Mouse (Mus musculus): Measurements from ENCODE around the gene Cbfa2t3.

DNA sequence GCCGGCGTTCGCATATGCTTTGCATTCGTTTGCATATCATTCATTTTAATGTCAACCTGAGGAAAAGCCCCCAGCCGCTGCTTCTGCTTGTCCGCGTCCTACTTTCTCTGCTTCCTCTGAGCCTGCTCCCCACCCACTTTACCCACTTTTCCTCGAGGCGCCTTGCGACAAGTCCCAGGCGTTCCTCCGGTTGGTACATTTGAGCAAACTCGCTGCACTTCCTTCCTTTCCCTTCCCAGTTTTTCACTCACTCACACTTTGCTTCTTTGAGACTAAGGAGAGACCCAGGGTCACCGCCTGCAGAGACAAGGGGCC, 20.1 kb downstream of the Cbfa2t3 start:
- TF ChIP-seq CTCF (IDR thresholded peaks at IDR 0.05; ENCODE audit: low read depth) (no peak), EP300 (optimal IDR thresholded peaks at IDR 0.05) (no peak)

All from stomach, postnatal 0 days (tissue).